Mouse (Mus musculus) CD4-positive, CD25-positive, alpha-beta regulatory T cell, adult 4 months (primary cell): ENCODE results near the gene Vars. TPM values are rescaled to one million over a fixed set of nuclear protein-coding genes. Genes with fewer than 3 reads are reported as not detected.
"Not testable (repeated sequence)": the region's sequence is repeated elsewhere in the genome, so short reads cannot be mapped to it uniquely, and the experiment has no call there.

Experiments
- ATAC-seq: one replicate; pipeline ENCODE4 v1.8.0; 2017
- polyA plus RNA-seq, 2 experiments: library from polyadenylated mRNA; unstranded; fragments of 100-300 nt; shearing (Covaris generic); gene quantifications; one replicate each; pipeline ENCODE4 v1.2.1; 2017

The Vars gene
- polyA plus RNA-seq, 2 experiments from 2014 or later, result 28.4 to 31.6 TPM

DNA sequence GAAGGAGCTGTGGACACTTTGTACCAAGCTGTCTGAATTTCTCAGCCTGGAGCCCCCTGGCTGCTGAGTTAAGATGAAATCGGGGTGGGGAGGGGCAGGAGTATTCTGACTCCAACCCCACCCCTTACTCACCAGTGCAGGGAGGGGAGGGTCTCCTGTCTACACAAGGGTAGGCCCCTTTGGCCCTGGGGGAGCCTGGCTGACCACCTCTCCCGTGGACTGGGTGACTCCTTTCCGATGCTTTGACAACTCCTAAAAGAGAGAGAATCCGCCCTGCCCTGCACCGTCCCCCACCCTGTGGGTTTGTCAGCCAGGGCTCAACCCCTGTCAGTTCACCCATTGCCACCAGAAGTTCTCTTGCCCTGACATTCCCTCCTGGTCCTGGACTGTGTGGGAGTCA lies 25.4 kb downstream of the Vars start:
- no peak for ATAC-seq

- ATAC-seq, result peak; percentile 58
Observed at GRCm38 (mm10) chr17:35027277-35028068, 26.7 kb downstream of the Vars start, which contains the start of gene Sapcd1. Sapcd1 (minus strand) TSS chr17:35028016.

DNA sequence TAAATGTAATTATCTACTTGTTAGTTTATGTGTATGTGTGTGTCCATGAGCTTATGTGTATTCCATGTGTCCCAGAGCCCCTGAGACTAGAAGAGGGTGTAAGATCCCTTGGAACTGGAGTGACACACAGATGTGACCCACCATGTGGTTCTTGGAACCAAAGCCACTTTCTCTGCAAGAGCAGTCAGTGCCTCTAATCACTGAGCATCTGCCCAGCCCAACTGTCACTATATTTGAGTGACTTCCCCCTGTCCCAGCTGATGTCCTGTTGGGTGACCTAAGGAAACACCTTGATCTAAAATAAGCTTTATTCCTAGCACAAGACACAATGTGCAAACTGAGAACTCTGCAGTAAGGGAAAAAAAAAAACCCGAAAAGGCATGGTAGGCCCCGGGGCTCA lies 27.5 kb downstream of the Vars start:
- no peak for ATAC-seq

DNA sequence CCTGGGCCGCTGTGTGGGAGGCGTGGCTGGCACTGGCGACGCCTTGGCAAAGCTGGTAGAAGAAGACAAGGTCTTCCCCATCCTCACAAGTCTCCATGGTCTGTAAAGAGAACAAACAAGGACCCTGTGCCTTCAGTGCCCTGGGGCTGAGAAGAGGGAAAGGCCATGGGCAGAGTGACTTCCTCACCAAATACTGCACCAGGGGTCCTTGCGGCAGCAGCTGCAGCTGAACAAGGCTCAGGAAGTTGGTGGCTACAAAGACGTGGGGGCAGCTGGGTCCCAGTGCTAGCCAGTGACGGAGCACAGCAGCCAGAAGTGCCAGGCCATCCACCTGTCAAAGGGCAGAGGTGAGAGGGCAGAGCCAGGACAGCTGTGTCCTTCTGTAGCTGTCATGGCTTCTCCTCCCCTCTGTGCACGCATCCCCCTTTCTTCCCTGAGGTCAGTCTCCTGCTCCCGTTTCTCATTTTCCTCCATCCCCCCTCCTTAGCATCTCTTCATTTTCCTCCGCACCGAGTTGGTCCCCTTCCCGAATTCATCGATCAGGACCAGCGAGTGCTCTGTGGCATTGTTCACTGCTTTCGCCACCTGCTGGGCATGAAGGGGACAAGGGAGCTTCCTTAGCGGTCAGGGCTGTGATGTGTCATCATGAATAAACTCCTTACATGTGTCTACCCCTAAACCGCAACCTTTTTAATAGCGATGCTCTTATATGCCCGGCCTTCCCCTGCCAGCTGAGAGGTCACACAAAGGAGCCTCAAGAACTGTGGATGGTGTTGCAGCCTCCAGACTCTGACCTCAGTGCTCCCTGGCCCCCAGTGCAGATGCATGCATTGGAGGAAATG lies 29.1 kb downstream of the Vars start:
- no peak for ATAC-seq

GRCm38 (mm10) chr17:35031272-35031671 lies 30.5 kb downstream of the Vars start:
- ATAC-seq, result no peak

GRCm38 (mm10) chr17:35031880-35032279 lies 31.1 kb downstream of the Vars start:
- no peak for ATAC-seq

- no peak for ATAC-seq
Observed at GRCm38 (mm10) chr17:35032323-35032870, 31.6 kb downstream of the Vars start.

DNA sequence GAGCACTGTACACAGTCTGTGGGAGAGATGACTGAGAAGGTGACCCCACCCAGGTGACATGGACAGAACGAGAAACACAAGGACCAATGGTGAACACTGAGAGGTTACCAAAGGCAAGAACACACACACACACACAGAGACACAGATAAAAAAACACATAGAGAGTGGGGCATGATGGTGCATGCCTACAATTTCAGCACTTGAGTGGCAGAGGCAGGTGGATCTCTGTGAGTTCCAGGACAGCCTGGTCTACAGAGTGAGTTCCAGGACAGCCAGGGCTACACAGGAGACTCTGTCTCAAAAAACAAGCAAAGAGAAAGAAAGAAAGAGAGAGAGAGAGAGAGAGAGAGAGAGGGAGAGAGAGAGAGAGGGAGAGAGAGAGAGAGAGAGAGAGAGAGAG lies 32.9 kb downstream of the Vars start:
- ATAC-seq, result not testable (repeated sequence)

- ATAC-seq, result no peak
Observed at GRCm38 (mm10) chr17:35034896-35035295, 34.1 kb downstream of the Vars start.

GRCm38 (mm10) chr17:35039121-35039873 lies 38.5 kb downstream of the Vars start:
- no peak for ATAC-seq

GRCm38 (mm10) chr17:35043794-35044193 lies 43.0 kb downstream of the Vars start:
- no peak for ATAC-seq

- ATAC-seq, result no peak
Observed at GRCm38 (mm10) chr17:35044904-35045806, 44.4 kb downstream of the Vars start.

GRCm38 (mm10) chr17:35045807-35046680 lies 45.3 kb downstream of the Vars start:
- ATAC-seq, result no peak

- peak; percentile 87 for ATAC-seq
Observed at GRCm38 (mm10) chr17:35046681-35047455, 46.1 kb downstream of the Vars start, which contains the start of gene Msh5. Msh5 (minus strand) TSS chr17:35046745.

- no peak for ATAC-seq
Observed at GRCm38 (mm10) chr17:35047688-35048087, 46.9 kb downstream of the Vars start.

DNA sequence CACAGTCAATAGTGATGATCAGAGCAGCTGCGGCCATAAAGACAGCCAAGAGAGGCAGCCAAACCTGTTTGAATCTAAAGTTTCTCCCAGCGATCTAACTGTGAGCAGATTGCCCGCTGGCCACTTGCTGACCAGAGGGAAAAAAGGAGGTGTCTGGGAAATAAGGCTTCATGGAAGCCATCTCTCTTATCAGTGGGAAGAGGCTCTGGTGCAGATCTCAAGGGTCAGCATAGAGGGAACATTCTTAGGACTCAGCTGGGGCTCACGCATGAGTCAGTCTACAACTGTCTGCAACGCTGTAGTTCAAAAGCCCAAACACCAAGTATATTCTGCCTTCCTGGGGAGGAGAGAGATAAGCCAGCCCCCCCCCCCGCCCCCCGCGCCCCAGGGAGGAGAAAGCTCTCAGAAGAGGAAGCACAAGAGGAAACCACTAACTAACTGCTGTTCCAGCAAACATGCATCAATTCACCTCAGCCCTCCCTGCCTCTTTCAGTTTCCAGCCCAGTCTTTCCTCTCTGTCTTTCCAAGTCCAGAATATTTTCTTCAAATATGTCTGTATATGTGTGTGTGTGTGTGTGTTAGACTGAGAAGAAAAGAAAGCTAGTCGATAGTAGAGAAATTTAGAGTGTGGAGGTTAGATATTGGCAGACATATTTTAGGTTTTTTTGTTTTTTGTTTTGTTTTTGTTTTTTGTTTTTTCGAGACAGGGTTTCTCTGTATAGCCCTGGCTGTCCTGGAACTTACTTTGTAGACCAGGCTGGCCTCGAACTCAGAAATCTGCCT lies 47.6 kb downstream of the Vars start:
- peak; percentile 11 for ATAC-seq

GRCm38 (mm10) chr17:35048932-35049440 lies 48.2 kb downstream of the Vars start:
- ATAC-seq, result no peak

- no peak for ATAC-seq
Observed at GRCm38 (mm10) chr17:35049561-35050016, 48.8 kb downstream of the Vars start, which contains the start of gene Clic1. Clic1 (plus strand) TSS chr17:35049966.
